Mouse (Mus musculus) neutrophil, adult 65 days (primary cell): ENCODE data around the gene Sp100. TPM values are rescaled to one million over a fixed set of nuclear protein-coding genes. Genes with fewer than 3 reads are reported as not detected.

ENCODE experiments used
- total RNA-seq: library from RNA; stranded (reverse); gene quantifications from 2 replicates; pipeline ENCODE4 v1.2.4, GENCODE M21; 2023

The Sp100 gene
- 209 and 238 TPM in 2 replicates for total RNA-seq

DNA sequence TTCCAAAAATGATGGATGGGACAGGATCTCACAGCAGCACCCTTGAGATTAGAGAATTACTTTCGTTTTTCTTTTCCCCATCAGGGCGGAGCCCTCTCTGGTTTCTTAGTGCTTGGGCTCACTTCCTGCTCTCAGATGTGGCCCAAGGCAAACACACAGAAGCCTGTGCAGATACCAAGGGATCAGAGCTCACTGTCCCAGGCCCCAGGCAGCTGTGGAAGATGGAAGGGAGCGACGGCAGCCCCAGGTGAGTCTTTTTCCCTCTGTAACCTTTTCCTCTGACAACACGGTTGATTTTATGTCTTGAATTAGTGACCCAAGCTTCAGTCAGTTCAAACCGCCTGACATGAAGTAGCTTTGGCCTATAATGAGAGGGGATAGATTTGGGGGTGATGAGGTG lies at the start of gene Sp100:
TSS of gene Sp100 (plus strand) at position 108 of the 400 bp plus-strand sequence.

DNA sequence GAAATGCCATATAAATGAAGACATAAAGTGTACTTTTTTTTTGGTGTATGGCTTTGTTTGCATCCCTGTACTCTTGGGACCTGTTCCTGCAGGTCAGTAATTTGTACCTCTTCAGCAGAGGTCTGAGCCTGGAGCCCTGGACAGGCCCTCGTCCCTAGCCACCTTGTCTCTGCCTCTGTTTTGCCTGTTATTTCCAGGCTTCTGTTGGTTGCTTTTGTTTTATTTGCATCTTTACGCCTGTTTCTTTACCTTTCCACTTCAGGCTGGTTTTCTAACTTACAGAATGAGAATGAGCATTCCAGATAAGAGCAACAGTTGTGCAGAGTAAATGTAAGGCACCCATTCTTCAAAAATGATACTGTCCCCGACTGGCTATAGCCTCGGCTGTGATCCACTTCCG lies 49.7 kb upstream of the Sp100 start, which contains the start of gene Sp140:
TSS of gene Sp140 (plus strand) at position 301 of the 400 bp plus-strand sequence.

Other genes starting within 250 kb of the Sp100 start
- gene G530012D18Rik, start 74.3 kb upstream of the Sp100 start, total RNA-seq, result not detected in 2 replicates
- 71.8 and 74.3 TPM in 2 replicates for gene Sp110, start 51.2 kb upstream of the Sp100 start, total RNA-seq
- gene Sp140, start 49.6 kb upstream of the Sp100 start, total RNA-seq, result 226 and 272 TPM in 2 replicates
- gene A630001G21Rik, start 128.7 kb downstream of the Sp100 start, total RNA-seq, result 27.1 and 31.0 TPM in 2 replicates
- gene Cab39, start 143.5 kb downstream of the Sp100 start, total RNA-seq, result 94.5 and 115 TPM in 2 replicates
- gene Itm2c, start 244.3 kb downstream of the Sp100 start, total RNA-seq, result 40.2 and 45.8 TPM in 2 replicates